Mouse (Mus musculus): ENCODE data around the gene Nr5a2.

Gene Nr5a2

GRCm38 (mm10) chr1:136910144-136910543, 50.1 kb downstream of the Nr5a2 start:
- DNase-seq (ENCODE audit: low spot score in 2 of 2): no peak

GRCm38 (mm10) chr1:136909494-136910037, 50.7 kb downstream of the Nr5a2 start:
- DNase-seq (ENCODE audit: low spot score in 2 of 2): no peak

- DNase-seq (ENCODE audit: low spot score in 2 of 2): no peak
Observed at GRCm38 (mm10) chr1:136898130-136898529, 62.1 kb downstream of the Nr5a2 start.

- DNase-seq (ENCODE audit: low spot score in 2 of 2): no peak
Observed at GRCm38 (mm10) chr1:136896351-136896750, 63.9 kb downstream of the Nr5a2 start.

- no peak for DNase-seq (ENCODE audit: low spot score in 2 of 2)
Observed at GRCm38 (mm10) chr1:136895877-136896276, 64.4 kb downstream of the Nr5a2 start.

- no peak for DNase-seq (ENCODE audit: low spot score in 2 of 2)
Observed at GRCm38 (mm10) chr1:136894753-136895152, 65.5 kb downstream of the Nr5a2 start.

- DNase-seq (ENCODE audit: low spot score in 2 of 2): no peak
Observed at GRCm38 (mm10) chr1:136893162-136893561, 67.1 kb downstream of the Nr5a2 start.

- no peak for DNase-seq (ENCODE audit: low spot score in 2 of 2)
Observed at GRCm38 (mm10) chr1:136890439-136890838, 69.8 kb downstream of the Nr5a2 start.

- DNase-seq (ENCODE audit: low spot score in 2 of 2): no peak
Observed at GRCm38 (mm10) chr1:136888704-136889103, 71.5 kb downstream of the Nr5a2 start.

- DNase-seq (ENCODE audit: low spot score in 2 of 2): no peak
Observed at GRCm38 (mm10) chr1:136886678-136887077, 73.6 kb downstream of the Nr5a2 start.

- no peak for DNase-seq (ENCODE audit: low spot score in 2 of 2)
Observed at GRCm38 (mm10) chr1:136883458-136884174, 76.6 kb downstream of the Nr5a2 start.

GRCm38 (mm10) chr1:136880260-136880659, 80.0 kb downstream of the Nr5a2 start:
- no peak for DNase-seq (ENCODE audit: low spot score in 2 of 2)

GRCm38 (mm10) chr1:136875006-136875405, 85.2 kb downstream of the Nr5a2 start:
- no peak for DNase-seq (ENCODE audit: low spot score in 2 of 2)

- peak; percentile 14 to 35 for DNase-seq (ENCODE audit: low spot score in 2 of 2)
Observed at GRCm38 (mm10) chr1:136868955-136869354, 91.3 kb downstream of the Nr5a2 start.

GRCm38 (mm10) chr1:136868285-136868684, 92.0 kb downstream of the Nr5a2 start:
- no peak for DNase-seq (ENCODE audit: low spot score in 2 of 2)

GRCm38 (mm10) chr1:136866481-136867092, 93.7 kb downstream of the Nr5a2 start:
- no peak for DNase-seq (ENCODE audit: low spot score in 2 of 2)

GRCm38 (mm10) chr1:136863209-136863608, 97.0 kb downstream of the Nr5a2 start:
- DNase-seq (ENCODE audit: low spot score in 2 of 2): no peak

- no peak for DNase-seq (ENCODE audit: low spot score in 2 of 2)
Observed at GRCm38 (mm10) chr1:136859454-136859853, 100.8 kb downstream of the Nr5a2 start.

- DNase-seq (ENCODE audit: low spot score in 2 of 2): no peak
Observed at GRCm38 (mm10) chr1:136858724-136859123, 101.5 kb downstream of the Nr5a2 start.

GRCm38 (mm10) chr1:136856104-136856503, 104.1 kb downstream of the Nr5a2 start:
- no peak for DNase-seq (ENCODE audit: low spot score in 2 of 2)

GRCm38 (mm10) chr1:136848791-136849190, 111.5 kb downstream of the Nr5a2 start:
- no peak for DNase-seq (ENCODE audit: low spot score in 2 of 2)

GRCm38 (mm10) chr1:136846081-136846480, 114.2 kb downstream of the Nr5a2 start:
- no peak for DNase-seq (ENCODE audit: low spot score in 2 of 2)

GRCm38 (mm10) chr1:136845341-136845740, 114.9 kb downstream of the Nr5a2 start:
- DNase-seq (ENCODE audit: low spot score in 2 of 2): no peak
